Mouse (Mus musculus): ENCODE measurements around the gene Hnrnpab. TPM values are rescaled to one million over a fixed set of nuclear protein-coding genes. Genes with fewer than 3 reads are reported as not detected.

Hnrnpab gene
- polyA plus RNA-seq, 1 experiment from 2014 or later, result 421 TPM

DNA sequence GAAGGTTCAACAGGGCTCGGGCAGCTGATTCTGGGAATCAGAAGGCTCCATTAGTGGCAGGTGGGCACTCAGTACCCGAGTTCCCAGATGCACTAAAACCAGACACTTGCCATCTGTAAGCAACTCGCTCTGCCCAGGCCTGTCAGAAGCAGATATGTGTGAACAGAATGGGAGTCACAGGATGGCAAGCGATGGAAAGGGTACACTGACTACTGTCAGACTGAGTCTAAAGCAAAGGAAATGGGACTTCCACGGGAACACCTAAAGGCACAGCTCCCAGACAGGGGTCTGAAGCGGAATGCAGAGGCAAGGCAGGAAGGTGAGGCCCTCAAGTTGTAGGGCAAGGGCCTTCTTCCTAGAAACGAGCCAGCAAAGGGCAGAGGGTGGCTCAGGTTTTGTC lies 39.6 kb upstream of the Hnrnpab start:
- 0 out of 2 replicates have a peak, but pooled peaks cover 8% of the 10 kb centered on the region for H3K36me3 ChIP-seq
- ATAC-seq (ENCODE audit: low read depth), result no peak
- WGBS, result 84% methylated on average over 7 of the region's 7 CpGs
- H3K4me3 ChIP-seq, result no peak overlapping the region
- H3K27me3 ChIP-seq, result peaks cover 16% of the 10 kb centered on the region
- H3K9ac ChIP-seq, result no peak overlapping the region
- no peak overlapping the region for H3K4me2 ChIP-seq
- H3K27ac ChIP-seq (replicated peaks), result peak overlapping the region; percentile 72; the same call in 1 of the 2 replicates
- H3K9me3 ChIP-seq, result no peaks in the 10 kb centered on the region
- peaks cover 53% of the 10 kb centered on the region for H3K4me1 ChIP-seq (replicated peaks)

DNA sequence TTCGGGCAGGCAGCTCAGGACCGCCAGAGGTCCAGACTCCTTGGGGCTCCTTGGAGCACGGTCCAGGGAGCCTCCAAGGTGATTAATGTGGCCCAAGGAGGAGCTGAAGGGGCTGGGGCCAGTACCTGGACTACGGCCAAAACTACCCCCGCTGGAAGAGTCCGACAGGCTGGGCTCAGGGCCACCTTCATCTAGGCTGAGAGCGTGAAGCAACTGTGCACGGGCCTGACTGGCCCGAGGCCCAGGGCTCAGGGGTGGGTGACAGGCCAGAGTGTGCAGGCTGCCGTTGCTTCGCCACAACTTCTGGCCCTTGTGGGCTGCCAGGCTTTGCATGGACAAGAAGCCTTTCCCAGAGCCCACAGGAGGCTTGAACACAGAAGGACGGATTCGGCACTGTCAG lies 38.6 kb upstream of the Hnrnpab start:
- Histone ChIP-seq H3K4me1 (replicated peaks) (peaks cover 46% of the 10 kb centered on the region), H3K9me3 (no peaks in the 10 kb centered on the region), H3K27me3 (peaks cover 15% of the 10 kb centered on the region), H3K4me2 (no peak overlapping the region), H3K27ac (replicated peaks) (no peak overlapping the region), H3K4me3 (no peak overlapping the region), H3K36me3 (0 out of 2 replicates have a peak, but pooled peaks cover 8% of the 10 kb centered on the region), H3K9ac (no peak overlapping the region)
- no peak for ATAC-seq (ENCODE audit: low read depth)
- WGBS, result 82% methylated on average over 13 of the region's 13 CpGs

DNA sequence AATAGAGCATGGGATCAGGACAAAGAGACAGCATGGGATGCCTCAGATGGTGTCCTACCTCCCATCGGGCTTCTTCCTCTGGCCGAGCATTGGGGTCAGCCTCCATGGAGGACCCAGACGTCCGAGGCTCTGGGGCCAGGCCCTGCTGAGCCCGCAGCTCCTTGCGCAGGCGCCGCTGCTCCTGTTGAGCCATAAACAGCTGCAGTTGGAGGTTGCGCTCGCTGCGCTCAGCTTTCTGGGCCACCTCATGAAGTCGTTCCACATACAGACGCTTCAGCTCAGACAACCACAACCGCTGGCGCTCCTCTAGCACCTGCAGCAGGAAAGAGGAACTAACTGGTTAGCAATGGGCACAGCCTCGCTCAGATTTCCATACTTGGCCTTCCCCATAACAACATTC lies 37.6 kb upstream of the Hnrnpab start:
- no peak overlapping the region for H3K4me3 ChIP-seq
- WGBS, result 75% methylated on average over 16 of the region's 16 CpGs
- H3K27ac ChIP-seq (replicated peaks), result no peak overlapping the region
- ATAC-seq (ENCODE audit: low read depth), result no peak
- H3K4me1 ChIP-seq (replicated peaks), result peaks cover 35% of the 10 kb centered on the region
- no peak overlapping the region for H3K4me2 ChIP-seq
- H3K9ac ChIP-seq, result no peak overlapping the region
- H3K27me3 ChIP-seq, result peaks cover 4% of the 10 kb centered on the region
- H3K9me3 ChIP-seq, result no peaks in the 10 kb centered on the region
- H3K36me3 ChIP-seq, result 0 out of 2 replicates have a peak, but pooled peaks cover 8% of the 10 kb centered on the region

DNA sequence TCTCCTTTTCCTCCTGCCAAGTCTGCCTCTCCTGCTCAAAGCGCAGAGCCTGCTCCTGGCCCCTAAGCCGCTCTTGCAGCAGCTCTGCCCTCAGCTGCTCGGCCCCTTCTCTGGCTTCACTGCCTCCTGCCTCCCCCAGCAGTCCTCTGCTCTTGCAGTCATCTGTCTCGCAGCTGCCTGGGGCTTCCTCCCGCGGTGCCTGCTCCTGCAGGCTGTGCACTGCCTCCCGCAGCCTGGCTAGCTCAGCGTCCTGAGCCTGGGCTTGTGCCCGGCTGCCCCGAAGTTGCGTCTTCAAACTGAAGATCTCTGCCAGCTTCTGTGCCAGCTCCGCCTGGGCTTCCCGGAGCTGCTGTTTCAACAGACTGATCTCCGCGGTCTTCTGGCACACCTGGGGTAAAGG lies 37.1 kb upstream of the Hnrnpab start:
- WGBS, result 66% methylated on average over 15 of the region's 15 CpGs
- peaks cover 30% of the 10 kb centered on the region for H3K4me1 ChIP-seq (replicated peaks)
- no peak overlapping the region for H3K4me2 ChIP-seq
- H3K36me3 ChIP-seq, result 0 out of 2 replicates have a peak, but pooled peaks cover 8% of the 10 kb centered on the region
- H3K9ac ChIP-seq, result no peak overlapping the region
- H3K9me3 ChIP-seq, result no peaks in the 10 kb centered on the region
- no peak for ATAC-seq (ENCODE audit: low read depth)
- no peak overlapping the region for H3K4me3 ChIP-seq
- no peak overlapping the region for H3K27ac ChIP-seq (replicated peaks)
- no peaks in the 10 kb centered on the region for H3K27me3 ChIP-seq

DNA sequence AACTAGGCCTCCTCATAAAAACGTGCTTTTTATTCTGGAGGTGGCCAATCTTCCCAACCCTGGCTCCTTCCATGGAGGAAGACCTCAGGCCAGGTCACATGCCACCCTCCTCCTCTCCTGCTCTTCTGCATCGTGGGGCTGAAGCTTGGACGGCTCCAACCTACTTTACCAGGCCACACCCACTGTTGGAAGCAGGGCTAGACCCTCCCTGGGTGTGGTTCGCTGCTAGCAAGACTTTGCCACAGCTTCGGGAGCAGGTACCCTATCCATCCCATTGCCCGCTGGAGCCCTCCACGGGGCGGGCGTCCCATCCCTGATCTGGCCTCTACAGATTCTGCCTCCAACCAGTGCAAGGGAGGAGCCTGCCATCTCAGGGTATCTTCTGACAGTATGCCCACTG lies 36.6 kb upstream of the Hnrnpab start:
- no peak overlapping the region for H3K9ac ChIP-seq
- H3K27ac ChIP-seq (replicated peaks), result no peak overlapping the region
- H3K4me2 ChIP-seq, result no peak overlapping the region
- H3K4me1 ChIP-seq (replicated peaks), result peaks cover 25% of the 10 kb centered on the region
- H3K4me3 ChIP-seq, result no peak overlapping the region
- no peaks in the 10 kb centered on the region; the same call in 1 of the 2 replicates for H3K27me3 ChIP-seq
- 0 out of 2 replicates have a peak, but pooled peaks cover 8% of the 10 kb centered on the region for H3K36me3 ChIP-seq
- WGBS, result 78% methylated on average over 9 of the region's 9 CpGs
- H3K9me3 ChIP-seq, result no peaks in the 10 kb centered on the region
- ATAC-seq (ENCODE audit: low read depth), result no peak

DNA sequence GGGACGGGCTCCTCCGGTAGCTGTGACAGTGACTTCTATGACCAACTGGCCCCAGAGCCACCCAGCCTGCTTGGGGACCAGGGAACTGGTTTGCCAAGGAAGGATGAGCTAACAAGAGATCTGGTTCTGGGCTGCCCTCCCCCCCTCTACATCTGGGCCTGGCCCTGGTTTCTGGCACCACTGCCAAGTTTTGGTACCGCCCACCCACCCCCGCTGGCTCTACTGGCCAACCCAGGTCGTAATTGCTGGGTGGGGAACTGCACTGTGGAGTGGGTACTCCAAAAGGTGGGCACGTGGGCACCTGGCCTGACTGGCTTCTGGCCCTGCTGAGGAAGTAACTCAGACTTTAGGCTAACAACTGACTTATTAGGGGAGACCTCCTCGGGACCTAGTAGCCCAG lies 34.1 kb upstream of the Hnrnpab start:
- Histone ChIP-seq H3K4me1 (replicated peaks) (peaks cover 26% of the 10 kb centered on the region), H3K4me3 (no peak overlapping the region), H3K36me3 (0 out of 2 replicates have a peak, but pooled peaks cover 8% of the 10 kb centered on the region), H3K27me3 (no peaks in the 10 kb centered on the region; the same call in 1 of the 2 replicates), H3K9ac (no peak overlapping the region), H3K4me2 (no peak overlapping the region), H3K27ac (replicated peaks) (no peak overlapping the region), H3K9me3 (no peaks in the 10 kb centered on the region)
- no peak for ATAC-seq (ENCODE audit: low read depth)
- 83% methylated on average over 7 of the region's 7 CpGs for WGBS

DNA sequence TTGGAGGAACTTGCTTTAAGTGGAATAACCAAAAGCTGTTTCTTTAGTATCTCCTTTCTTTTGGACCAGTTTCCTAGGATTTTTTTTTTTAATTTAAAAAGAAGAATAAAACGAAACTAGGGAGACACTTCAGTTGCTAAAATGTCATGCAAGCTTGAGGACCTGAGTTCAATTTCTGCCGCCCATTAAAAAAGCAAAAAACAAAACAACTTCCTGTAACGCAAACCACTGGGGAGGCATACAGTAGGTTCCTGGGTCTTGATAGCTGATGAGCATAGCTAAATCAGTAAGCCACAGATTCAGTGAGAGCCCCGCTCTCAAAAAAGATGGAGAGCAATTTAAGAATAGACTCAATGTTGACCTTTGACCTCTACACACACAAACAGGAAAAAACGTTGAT lies 31.9 kb upstream of the Hnrnpab start:
- ATAC-seq (ENCODE audit: low read depth), result no peak
- Histone ChIP-seq H3K27ac (replicated peaks) (no peak overlapping the region), H3K27me3 (no peaks in the 10 kb centered on the region; the same call in 1 of the 2 replicates), H3K36me3 (no peaks in the 10 kb centered on the region), H3K9me3 (no peaks in the 10 kb centered on the region), H3K4me3 (no peak overlapping the region), H3K9ac (no peak overlapping the region), H3K4me1 (replicated peaks) (peaks cover 34% of the 10 kb centered on the region), H3K4me2 (no peak overlapping the region)
- 71% methylated on average over 5 of the region's 5 CpGs for WGBS

DNA sequence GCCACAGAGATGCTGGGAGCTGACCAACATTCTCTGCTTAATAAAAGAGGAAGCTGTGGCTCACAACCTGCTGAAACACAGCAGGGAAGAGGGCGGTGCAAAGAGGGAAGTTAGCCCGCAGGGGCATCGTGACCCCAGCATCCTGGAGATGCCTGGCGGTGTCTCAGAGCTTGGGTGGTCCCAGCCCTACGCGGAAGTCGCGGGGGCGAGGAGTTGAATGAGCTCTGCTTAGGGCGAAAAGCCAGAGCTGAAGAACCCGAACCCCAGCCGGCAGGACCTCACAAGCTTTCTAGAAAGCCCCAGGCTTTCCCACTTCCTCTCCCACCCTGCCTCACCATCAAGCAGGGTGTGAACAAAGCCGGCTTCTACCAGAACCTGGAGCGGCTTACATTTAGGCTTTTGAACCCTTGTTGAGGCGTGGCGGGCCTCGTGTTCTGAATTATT lies 31.3 kb upstream of the Hnrnpab start:
- H3K9ac ChIP-seq, result no peak overlapping the region
- H3K27ac ChIP-seq (replicated peaks), result no peak overlapping the region
- peak overlapping the region; percentile 36 for H3K4me2 ChIP-seq
- WGBS, result 4% methylated on average over 17 of the region's 17 CpGs
- ATAC-seq (ENCODE audit: low read depth), result no peak
- peaks cover 36% of the 10 kb centered on the region for H3K4me1 ChIP-seq (replicated peaks)
- no peaks in the 10 kb centered on the region; the same call in 1 of the 2 replicates for H3K27me3 ChIP-seq
- H3K36me3 ChIP-seq, result no peaks in the 10 kb centered on the region
- no peak overlapping the region for H3K4me3 ChIP-seq
- H3K9me3 ChIP-seq, result no peaks in the 10 kb centered on the region

DNA sequence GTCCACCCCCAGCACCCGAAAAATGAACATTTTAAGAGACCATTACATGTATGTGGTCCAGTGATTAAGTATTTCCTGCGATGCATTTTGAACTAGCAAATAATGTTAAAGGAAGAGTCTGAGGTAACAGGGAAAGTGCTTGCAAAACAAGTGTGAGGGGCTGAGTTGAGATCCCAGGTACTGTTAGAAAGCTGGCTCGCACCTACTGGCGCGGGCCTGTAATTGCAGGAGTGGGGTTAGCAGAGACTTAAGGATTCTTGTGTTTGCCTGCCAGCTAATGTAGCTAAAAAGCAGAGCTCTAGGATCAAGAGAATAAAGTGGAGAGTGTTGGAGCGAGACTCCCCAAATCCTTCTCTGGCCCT lies 29.7 kb upstream of the Hnrnpab start:
- peak overlapping the region; percentile 71 for H3K9ac ChIP-seq
- H3K4me3 ChIP-seq, result peak overlapping the region; percentile 58
- no peaks in the 10 kb centered on the region for H3K36me3 ChIP-seq
- H3K9me3 ChIP-seq, result no peaks in the 10 kb centered on the region
- H3K4me2 ChIP-seq, result peak overlapping the region; percentile 75
- ATAC-seq (ENCODE audit: low read depth), result peak; percentile 55
- WGBS, result 6% methylated on average over 6 of the region's 6 CpGs
- H3K4me1 ChIP-seq (replicated peaks), result peaks cover 47% of the 10 kb centered on the region
- peak overlapping the region; percentile 87 for H3K27ac ChIP-seq (replicated peaks)
- H3K27me3 ChIP-seq, result no peaks in the 10 kb centered on the region; the same call in 1 of the 2 replicates

DNA sequence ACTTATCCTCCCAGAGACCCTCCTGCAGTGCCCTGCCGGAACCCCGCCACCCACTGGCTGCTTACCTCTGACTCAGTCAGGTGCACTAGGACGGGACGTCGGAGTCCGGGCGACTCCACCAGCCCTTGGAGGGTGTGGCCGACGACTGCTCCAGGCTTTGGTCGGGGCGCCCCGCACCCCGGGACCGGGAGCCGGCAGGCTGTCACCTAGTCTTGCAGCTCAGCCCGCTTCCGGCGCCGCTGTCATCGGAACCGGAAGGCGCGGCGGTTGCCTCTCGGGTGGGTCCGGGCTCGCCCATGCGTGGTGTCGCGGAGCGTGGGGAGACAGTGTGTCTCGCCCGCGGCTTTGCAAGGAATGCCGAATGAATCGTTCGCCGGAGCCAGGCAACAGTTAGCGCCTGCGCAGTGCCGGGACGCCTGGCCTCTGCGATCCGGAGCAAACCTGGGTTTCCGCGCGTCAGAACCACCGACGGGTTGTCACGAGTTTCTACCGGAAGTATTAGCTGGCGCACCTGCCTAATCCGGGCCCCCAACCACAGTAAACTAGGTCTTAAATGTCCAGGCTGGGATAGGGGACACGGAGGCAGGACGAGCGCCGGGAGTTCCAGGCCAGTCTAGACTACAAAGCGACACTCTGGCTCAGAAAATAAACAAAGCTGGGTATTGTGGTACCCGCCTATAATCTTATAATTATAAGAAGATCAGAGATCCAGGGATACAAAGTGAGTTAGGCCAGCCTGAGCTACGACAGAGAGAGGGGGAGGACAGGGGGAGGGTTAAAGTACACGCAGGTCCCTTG lies 29.1 kb upstream of the Hnrnpab start, which contains the start of gene Rmnd5b:
Gene Rmnd5b (minus strand): TSS at position 372 of the 798 bp plus-strand sequence.
- H3K36me3 ChIP-seq, result no peaks in the 10 kb centered on the region
- peak within 1 kb of the TSS; percentile 75 for H3K4me2 ChIP-seq
- WGBS, result under 1% methylated on average over 61 of the region's 61 CpGs
- H3K4me3 ChIP-seq, result peak within 1 kb of the TSS; percentile 58
- no peaks in the 10 kb centered on the region for H3K9me3 ChIP-seq
- H3K4me1 ChIP-seq (replicated peaks), result peaks cover 47% of the 10 kb centered on the region
- H3K27me3 ChIP-seq, result no peaks in the 10 kb centered on the region; the same call in 1 of the 2 replicates
- peak within 1 kb of the TSS; percentile 71 for H3K9ac ChIP-seq
- peak; percentile 92 for ATAC-seq (ENCODE audit: low read depth)
- peak within 1 kb of the TSS; percentile 87 for H3K27ac ChIP-seq (replicated peaks)

DNA sequence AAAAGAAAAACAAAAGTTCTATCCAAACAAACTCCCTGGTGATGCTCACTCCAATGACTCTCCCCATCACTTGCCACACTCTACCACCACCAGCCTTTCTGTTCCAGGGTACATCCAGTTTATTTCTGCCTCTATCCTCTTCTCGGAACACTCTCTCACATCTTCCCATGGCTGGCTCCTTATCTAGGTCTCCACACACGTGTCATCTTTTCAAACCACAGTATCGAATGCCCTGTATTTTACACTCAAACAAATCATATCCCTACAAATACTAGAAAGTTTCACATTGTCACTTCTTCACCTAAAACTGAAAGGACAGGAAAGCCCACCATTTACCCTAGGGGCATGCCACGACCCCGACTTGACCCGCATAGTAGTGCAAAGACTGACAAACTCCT lies 28.5 kb upstream of the Hnrnpab start:
- WGBS, result 21% methylated on average over 6 of the region's 6 CpGs
- Histone ChIP-seq H3K4me3 (peak overlapping the region; percentile 58), H3K4me2 (peak overlapping the region; percentile 75), H3K36me3 (no peaks in the 10 kb centered on the region), H3K9me3 (no peaks in the 10 kb centered on the region), H3K9ac (peak overlapping the region; percentile 71), H3K4me1 (replicated peaks) (peaks cover 47% of the 10 kb centered on the region), H3K27me3 (no peaks in the 10 kb centered on the region; the same call in 1 of the 2 replicates), H3K27ac (replicated peaks) (peak overlapping the region; percentile 87)
- no peak for ATAC-seq (ENCODE audit: low read depth)

DNA sequence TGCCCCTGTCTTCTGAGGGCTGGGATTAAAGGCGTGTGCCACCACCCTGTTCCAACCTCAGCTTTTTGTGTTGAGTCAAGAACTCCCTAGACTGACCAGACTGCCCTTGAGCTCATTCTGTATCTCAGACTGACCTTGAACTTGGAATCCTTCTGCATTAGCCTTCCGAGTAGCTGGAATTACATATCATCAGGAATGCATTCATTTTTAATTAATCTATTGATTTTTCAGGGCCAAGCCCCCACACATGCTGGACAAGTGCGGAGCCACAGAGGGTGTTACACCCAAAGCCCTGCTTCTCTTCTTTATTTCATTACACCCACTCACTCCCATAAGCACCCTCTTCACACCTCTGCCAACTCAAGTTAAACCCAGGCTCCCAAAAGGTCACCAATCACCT lies 27.1 kb upstream of the Hnrnpab start:
- Histone ChIP-seq H3K4me2 (0 out of 2 replicates have a peak overlapping the region, but pooled peaks have one; percentile 75), H3K27ac (replicated peaks) (no peak overlapping the region), H3K27me3 (no peaks in the 10 kb centered on the region; the same call in 1 of the 2 replicates), H3K4me1 (replicated peaks) (peaks cover 47% of the 10 kb centered on the region), H3K9ac (no peak overlapping the region), H3K36me3 (peaks cover 10% of the 10 kb centered on the region), H3K9me3 (no peaks in the 10 kb centered on the region), H3K4me3 (no peak overlapping the region)
- ATAC-seq (ENCODE audit: low read depth), result no peak
- WGBS, result 87% methylated on average over 3 of the region's 3 CpGs
